Mouse (Mus musculus) forebrain, embryonic 10.5 days (tissue): Measurements from ENCODE around the gene Olfr248. TPM values are rescaled to one million over a fixed set of nuclear protein-coding genes. Genes with fewer than 3 reads are reported as not detected.

Source experiments
- polyA plus RNA-seq: library from polyadenylated mRNA; unstranded; fragments of >200 nt; fragmentation: Nextera tagmentation; extraction: Ambion mirVana; gene quantifications from 2 replicates; pipeline ENCODE4 v1.2.1, GENCODE M21; 2016

Olfr248 gene
- polyA plus RNA-seq, 1 experiment from 2014 or later, result not detected

Other genes starting within 250 kb of the Olfr248 start
- not detected in 2 replicates for gene Olfr420, start 235.4 kb upstream of the Olfr248 start, polyA plus RNA-seq
- 1.8 and 2.7 TPM in 2 replicates for gene Spta1, start 218.3 kb upstream of the Olfr248 start, polyA plus RNA-seq
- not detected in 2 replicates for gene Olfr419, start 139.0 kb upstream of the Olfr248 start, polyA plus RNA-seq
- gene Mptx1, start 60.5 kb upstream of the Olfr248 start, polyA plus RNA-seq, result not detected in 2 replicates
- not detected in 2 replicates for gene Olfr417, start 25.9 kb upstream of the Olfr248 start, polyA plus RNA-seq
- not detected in 2 replicates for gene Olfr414, start 33.0 kb downstream of the Olfr248 start, polyA plus RNA-seq
- gene Olfr220, start 51.0 kb downstream of the Olfr248 start, polyA plus RNA-seq, result not detected in 2 replicates
- gene Fmn2, start 110.8 kb downstream of the Olfr248 start, polyA plus RNA-seq, result 3.3 and 4.1 TPM in 2 replicates